Mouse (Mus musculus): ENCODE data around the gene Mtmr2. TPM values are rescaled to one million over a fixed set of nuclear protein-coding genes. Genes with fewer than 3 reads are reported as not detected.
A peak's percentile ranks its signal among the peaks of the same experiment; 100 is the strongest.

Mtmr2 gene
- polyA plus RNA-seq, 1 experiment from 2014 or later = 35.4 TPM

DNA sequence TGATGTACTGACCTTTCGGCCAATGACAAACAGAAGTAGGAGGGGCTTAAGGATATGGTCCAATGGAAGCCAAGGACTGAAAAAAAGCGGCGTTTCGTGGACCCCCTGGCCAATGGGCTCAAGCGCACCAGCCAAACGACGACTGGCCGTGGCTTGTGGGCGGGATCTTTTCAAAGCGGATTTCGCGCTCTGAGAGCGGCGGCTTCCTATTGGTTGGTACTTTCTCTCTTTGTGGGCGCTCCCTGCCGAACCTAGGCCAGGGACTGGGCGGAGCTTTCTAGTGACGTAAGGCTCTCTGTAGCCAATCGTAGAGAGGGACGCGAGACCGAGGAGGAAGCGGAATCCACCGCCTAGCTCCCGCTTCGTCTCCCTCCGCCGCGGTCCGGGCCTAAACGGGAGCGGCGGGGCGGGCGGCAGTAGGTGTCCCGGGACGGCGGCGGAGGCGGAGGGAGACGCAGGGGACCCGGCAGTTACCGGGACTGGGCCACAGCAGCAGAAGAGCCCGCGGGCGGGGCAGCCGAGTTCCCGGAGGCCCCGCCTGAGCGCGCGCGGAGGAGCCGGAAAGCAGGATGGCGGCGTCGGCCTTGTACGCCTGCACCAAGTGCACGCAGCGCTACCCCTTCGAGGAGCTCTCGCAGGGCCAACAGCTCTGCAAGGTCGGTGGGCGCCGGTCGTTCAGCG is 79.3 kb downstream of the Mtmr2 start, which contains the start of gene Fam76b:
Gene Fam76b, plus strand, starts transcription at position 311 of the 681 bp plus-strand sequence.
- WGBS (ENCODE audit: missing documents) = under 1% methylated on average over 63 of the region's 67 CpGs

DNA sequence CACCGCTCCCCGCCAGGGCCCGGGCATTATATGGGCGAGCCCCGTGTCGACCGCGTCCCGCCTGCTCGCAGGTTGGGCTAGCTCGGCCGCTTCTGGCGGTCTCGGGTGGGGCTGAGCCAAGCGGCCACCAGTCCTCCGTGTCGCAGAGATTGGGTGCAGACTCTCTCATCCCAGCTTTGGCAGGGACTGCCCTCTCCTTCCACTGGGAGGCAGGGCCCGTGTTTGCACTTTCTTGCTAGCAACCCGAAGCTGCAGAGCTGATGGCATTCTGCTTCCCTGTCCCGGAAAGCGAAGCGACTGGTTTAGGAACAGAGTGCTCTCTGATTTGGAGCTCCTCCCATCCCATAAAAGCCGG is 79.9 kb downstream of the Mtmr2 start:
- H3K27ac ChIP-seq = peak overlapping the region; percentile 66
- H3K36me3 ChIP-seq (ENCODE audit: inconsistent target) = peaks cover 23% of the 10 kb centered on the region
- H3K4me3 ChIP-seq (ENCODE audit: inconsistent target) = peak overlapping the region; percentile 75
- 1% methylated on average over 23 of the region's 23 CpGs for WGBS (ENCODE audit: missing documents)
- peaks cover 84% of the 10 kb centered on the region for H3K79me2 ChIP-seq (ENCODE audit: inconsistent target)

More for the DNA sequence above, 79.3 kb downstream of the Mtmr2 start, which contains the start of gene Fam76b:
- H3K27ac ChIP-seq = peak within 1 kb of the TSS; percentile 85
- H3K4me3 ChIP-seq (ENCODE audit: inconsistent target) = peak within 1 kb of the TSS; percentile 97
- H3K36me3 ChIP-seq (ENCODE audit: inconsistent target) = peaks cover 17% of the 10 kb centered on the region
- peaks cover 84% of the 10 kb centered on the region for H3K79me2 ChIP-seq (ENCODE audit: inconsistent target)

DNA sequence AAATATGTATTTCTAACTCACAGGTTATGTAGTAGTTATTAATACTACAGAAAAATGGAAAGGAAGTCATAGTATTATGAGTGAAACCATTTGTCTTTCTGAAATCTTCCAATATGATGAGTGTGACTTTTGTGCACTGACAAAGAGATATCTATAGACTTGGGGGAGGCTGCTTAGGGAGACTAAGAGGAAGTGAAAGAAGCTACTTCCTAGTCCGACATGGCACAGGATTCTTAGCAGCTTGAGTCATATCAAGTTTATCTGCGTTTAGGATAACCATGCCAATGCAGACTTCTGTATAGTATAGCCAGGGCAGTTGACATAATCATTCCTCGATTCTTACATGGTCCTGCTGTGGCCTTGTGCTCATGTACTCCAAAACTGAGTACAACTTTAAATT is 87.0 kb downstream of the Mtmr2 start:
- peak overlapping the region; percentile 80 for H3K27ac ChIP-seq
- 11% methylated on average over 3 of the region's 3 CpGs for WGBS (ENCODE audit: missing documents)
- H3K79me2 ChIP-seq (ENCODE audit: inconsistent target) = peaks cover 89% of the 10 kb centered on the region
- H3K4me3 ChIP-seq (ENCODE audit: inconsistent target) = no peak overlapping the region
- peaks cover 72% of the 10 kb centered on the region for H3K36me3 ChIP-seq (ENCODE audit: inconsistent target)

- no peak overlapping the region for H3K27ac ChIP-seq
- peaks cover 65% of the 10 kb centered on the region for H3K36me3 ChIP-seq (ENCODE audit: inconsistent target)
- peaks cover 77% of the 10 kb centered on the region for H3K79me2 ChIP-seq (ENCODE audit: inconsistent target)
- H3K4me3 ChIP-seq (ENCODE audit: inconsistent target) = no peak overlapping the region
- 86% methylated on average over 2 of the region's 2 CpGs for WGBS (ENCODE audit: missing documents)
Measured at GRCm38 (mm10) chr9:13836726-13837125, 88.5 kb downstream of the Mtmr2 start.

GRCm38 (mm10) chr9:13847591-13847990 is 99.4 kb downstream of the Mtmr2 start:
- H3K36me3 ChIP-seq (ENCODE audit: inconsistent target) = peaks cover 10% of the 10 kb centered on the region; the same call in 1 of the 2 replicates

DNA sequence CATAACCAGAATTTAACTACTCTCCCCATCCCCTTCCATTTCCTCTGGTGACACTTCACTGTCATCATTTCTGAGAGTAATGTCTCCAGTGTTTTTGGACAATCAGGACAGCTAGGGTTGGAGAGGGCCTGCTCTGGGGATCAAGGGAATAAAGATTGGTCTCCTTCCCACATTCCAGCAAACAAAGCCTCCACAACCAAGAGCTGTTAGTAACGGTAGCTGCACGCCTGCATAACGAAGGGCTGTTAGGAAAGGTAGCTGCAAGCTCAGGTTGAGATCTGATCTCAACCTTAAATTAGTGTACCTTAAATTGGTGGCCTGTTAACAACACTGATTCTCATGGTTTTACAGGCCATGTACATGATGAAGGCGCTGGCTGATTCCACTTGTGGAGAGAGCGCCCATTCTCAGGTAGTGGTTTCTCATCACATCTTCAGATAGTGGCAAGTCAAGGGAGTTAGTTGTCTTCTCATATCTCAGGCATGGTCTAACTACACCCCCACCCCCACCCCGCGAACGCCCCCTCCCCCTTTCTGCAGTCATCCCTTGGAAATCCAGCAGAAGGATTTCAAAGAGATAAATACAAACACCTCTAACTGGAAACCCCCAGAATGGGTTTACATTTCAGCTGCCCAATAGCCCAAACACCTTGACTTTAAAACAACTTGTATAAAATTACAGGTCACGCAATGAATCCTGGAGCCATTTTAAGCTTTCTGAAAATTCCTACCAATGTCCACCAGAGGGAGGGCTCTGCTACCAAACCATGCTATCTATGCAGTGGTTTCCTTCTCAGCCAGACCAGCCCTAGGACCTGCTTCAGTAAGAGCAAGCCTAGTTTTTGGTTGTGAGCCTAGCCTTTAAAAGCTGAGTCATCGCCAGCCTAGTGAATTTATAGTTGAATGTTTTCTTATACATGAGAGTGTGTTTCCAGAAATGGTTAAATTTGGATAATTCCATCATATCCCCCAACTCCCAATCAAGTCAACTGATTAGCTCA is 100.6 kb downstream of the Mtmr2 start:
- H3K27ac ChIP-seq = peak overlapping the region; percentile 60
- peaks cover 9% of the 10 kb centered on the region; the same call in 1 of the 2 replicates for H3K36me3 ChIP-seq (ENCODE audit: inconsistent target)
- H3K4me3 ChIP-seq (ENCODE audit: inconsistent target) = no peak overlapping the region
- H3K79me2 ChIP-seq (ENCODE audit: inconsistent target) = peaks cover 12% of the 10 kb centered on the region; the same call in 1 of the 2 replicates
- WGBS (ENCODE audit: missing documents) = 88% methylated on average over 10 of the region's 10 CpGs

More at GRCm38 (mm10) chr9:13847591-13847990, 99.4 kb downstream of the Mtmr2 start:
- 46% methylated on average over 3 of the region's 3 CpGs for WGBS (ENCODE audit: missing documents)
- Histone ChIP-seq H3K27ac (peak overlapping the region; percentile 60), H3K79me2 (ENCODE audit: inconsistent target) (peaks cover 14% of the 10 kb centered on the region; the same call in 1 of the 2 replicates), H3K4me3 (ENCODE audit: inconsistent target) (no peak overlapping the region)

- Histone ChIP-seq H3K79me2 (ENCODE audit: inconsistent target) (no peaks in the 10 kb centered on the region), H3K36me3 (ENCODE audit: inconsistent target) (no peaks in the 10 kb centered on the region), H3K4me3 (ENCODE audit: inconsistent target) (no peak overlapping the region), H3K27ac (no peak overlapping the region)
- WGBS (ENCODE audit: missing documents) = 58% methylated on average over 3 of the region's 3 CpGs
Measured at GRCm38 (mm10) chr9:13853876-13854275, 105.7 kb downstream of the Mtmr2 start.

Other genes with a start within 250 kb of the Mtmr2 start
- gene Cep57, start 78.7 kb downstream of the Mtmr2 start, polyA plus RNA-seq (2018) = 16.4 to 23.9 TPM (median 18.0 TPM) in 3 replicates
- 16.5 to 19.2 TPM (median 17.6 TPM) in 3 replicates for gene Fam76b, start 79.3 kb downstream of the Mtmr2 start, polyA plus RNA-seq (2018)

Data from macrophage (primary cell).